9 mouse cellular contexts compared by ENCODE assay signal in genomic region chr10:77926140-77926539, GRCm38 (mm10). TPM values are rescaled to one million over a fixed set of nuclear protein-coding genes. Genes with fewer than 3 reads are reported as not detected.
DNase-seq lines count a peak whose midpoint lies in the region; ATAC-seq and TF ChIP-seq lines count a peak whose summit lies in the region.
"Had no signal": no experiment of that assay in that cellular context is flagged by ENCODE, and none has a peak within 500 bp of the region (broad histone marks: within the 10 kb centered on the region; RNA-seq: fewer than 3 reads in every experiment).

No protein-coding gene starts in this region.

- no peak overlapping the region for H3K4me3 ChIP-seq in forebrain, embryonic 10.5 days
- no peak overlapping the region for H3K4me3 ChIP-seq in forebrain, embryonic 15.5 days
- H3K4me3 ChIP-seq in lung, adult 2 months (replicated peaks; ENCODE audit: extremely low read depth, low read depth, low read length) = no peak overlapping the region
- H3K4me3 ChIP-seq: heart, embryonic 15.5 days had no signal

- no peak overlapping the region for H3K9ac ChIP-seq in forebrain, embryonic 15.5 days (replicated peaks)
- H3K9ac ChIP-seq: heart, embryonic 15.5 days had no signal

- peak; percentile 48 for DNase-seq in forebrain, embryonic 10.5 days (ENCODE audit: extremely low spot score, low spot score)
- DNase-seq in ovary, postnatal 36 days (ENCODE audit: low spot score) = peak; percentile 50
- no peak for DNase-seq in ovary, adult 18-20 months (ENCODE audit: low spot score)
- DNase-seq in cerebellum, postnatal 14 days = peak; percentile 62 to 77
- DNase-seq in kidney, postnatal 10 days = peak; percentile 58
- peak; percentile 53 for DNase-seq in lung, adult 2 months
- DNase-seq in spleen, postnatal 36 days (ENCODE audit: low spot score in 2 of 2) = peak; percentile 40 to 56

- no peak for ATAC-seq in forebrain, embryonic 15.5 days (replicated peaks)

- no peaks in the 10 kb centered on the region for H3K27me3 ChIP-seq in forebrain, embryonic 10.5 days (ENCODE audit: poor library complexity, severe bottlenecking)
- no peaks in the 10 kb centered on the region for H3K27me3 ChIP-seq in forebrain, embryonic 15.5 days

- H3K27ac ChIP-seq in forebrain, embryonic 10.5 days = no peak overlapping the region
- H3K27ac ChIP-seq in forebrain, embryonic 15.5 days (replicated peaks) = no peak overlapping the region
- H3K27ac ChIP-seq: heart, embryonic 15.5 days had no signal

- 41% methylated on average over 7 of the region's 7 CpGs for WGBS in forebrain, embryonic 10.5 days
- WGBS in forebrain, embryonic 15.5 days = 41% methylated on average over 7 of the region's 7 CpGs
- 30% methylated on average over 7 of the region's 7 CpGs for WGBS in lung, adult 2 months

- peaks cover 6% of the 10 kb centered on the region; the same call in 1 of the 2 replicates for H3K4me1 ChIP-seq in forebrain, embryonic 10.5 days
- H3K4me1 ChIP-seq in forebrain, embryonic 15.5 days = no peaks in the 10 kb centered on the region
- no peaks in the 10 kb centered on the region for H3K4me1 ChIP-seq in lung, adult 2 months (ENCODE audit: control insufficient read depth, insufficient read depth, low read length)
- H3K4me1 ChIP-seq: heart, embryonic 15.5 days had no signal

- no peak for TF ChIP-seq POLR2A in lung, adult 2 months (IDR thresholded peaks at IDR 0.05; ENCODE audit: borderline replicate concordance, extremely low read depth, low read depth, low read length)

- no peaks in the 10 kb centered on the region for H3K36me3 ChIP-seq in forebrain, embryonic 10.5 days (replicated peaks)
- H3K36me3 ChIP-seq in forebrain, embryonic 15.5 days = no peaks in the 10 kb centered on the region
- H3K36me3 ChIP-seq: heart, embryonic 15.5 days had no signal

- no peak overlapping the region for H3K4me2 ChIP-seq in forebrain, embryonic 15.5 days (replicated peaks)
- H3K4me2 ChIP-seq: heart, embryonic 15.5 days had no signal

- H3K9me3 ChIP-seq in forebrain, embryonic 10.5 days = no peaks in the 10 kb centered on the region
- H3K9me3 ChIP-seq in forebrain, embryonic 15.5 days = no peaks in the 10 kb centered on the region
- H3K9me3 ChIP-seq: heart, embryonic 15.5 days had no signal

- TF ChIP-seq CTCF in lung, adult 2 months (IDR thresholded peaks at IDR 0.05; ENCODE audit: insufficient read depth, low read length) = peak; percentile 51

RNA-seq across cellular contexts. Expression of gene Lrrc3, which starts 23.8 kb away (rescaled TPM):
- 2.4 and 2.5 TPM in 2 replicates for polyA plus RNA-seq in forebrain, embryonic 10.5 days (2016; fragmentation: Nextera tagmentation; extraction: Ambion mirVana)
- polyA plus RNA-seq in forebrain, embryonic 15.5 days (2015; fragmentation: Nextera tagmentation; extraction: Ambion mirVana) = 11.1 and 11.3 TPM in 2 replicates
- polyA plus RNA-seq in lung, adult 2 months (2012; rRNA removed) = 0.77 and 0.93 TPM in 2 replicates

RNA-seq across cellular contexts. Expression of gene Trpm2, which starts 44.2 kb away (rescaled TPM):
- 0.53 and 0.57 TPM in 2 replicates for polyA plus RNA-seq in forebrain, embryonic 10.5 days (2016; fragmentation: Nextera tagmentation; extraction: Ambion mirVana)
- polyA plus RNA-seq in forebrain, embryonic 15.5 days (2015; fragmentation: Nextera tagmentation; extraction: Ambion mirVana) = 2.6 and 2.8 TPM in 2 replicates
- 2.2 and 3.9 TPM in 2 replicates for polyA plus RNA-seq in lung, adult 2 months (2012; rRNA removed)

RNA-seq across cellular contexts. Expression of gene 1810043G02Rik, which starts 52.2 kb away (rescaled TPM):
- 33.9 and 37.4 TPM in 2 replicates for polyA plus RNA-seq in forebrain, embryonic 10.5 days (2016; fragmentation: Nextera tagmentation; extraction: Ambion mirVana)
- 35.0 and 37.1 TPM in 2 replicates for polyA plus RNA-seq in forebrain, embryonic 15.5 days (2015; fragmentation: Nextera tagmentation; extraction: Ambion mirVana)
- polyA plus RNA-seq in lung, adult 2 months (2012; rRNA removed) = 46.6 and 46.9 TPM in 2 replicates
